Mouse (Mus musculus): ENCODE results near the gene Cyp2c37.
"Not testable (repeated sequence)": the region's sequence is repeated elsewhere in the genome, so short reads cannot be mapped to it uniquely, and the experiment has no call there.

Cyp2c37 gene

GRCm38 (mm10) chr19:39992140-39992539 lies at the start of gene Cyp2c37:
Cyp2c37 (plus strand) TSS chr19:39992424.
- not testable (repeated sequence) for DNase-seq (ENCODE audit: low spot score in 2 of 2)

- DNase-seq (ENCODE audit: low spot score in 2 of 2) = not testable (repeated sequence)
These were observed 31.4 kb upstream of the Cyp2c37 start for GRCm38 (mm10) chr19:39960861-39961260.

DNA sequence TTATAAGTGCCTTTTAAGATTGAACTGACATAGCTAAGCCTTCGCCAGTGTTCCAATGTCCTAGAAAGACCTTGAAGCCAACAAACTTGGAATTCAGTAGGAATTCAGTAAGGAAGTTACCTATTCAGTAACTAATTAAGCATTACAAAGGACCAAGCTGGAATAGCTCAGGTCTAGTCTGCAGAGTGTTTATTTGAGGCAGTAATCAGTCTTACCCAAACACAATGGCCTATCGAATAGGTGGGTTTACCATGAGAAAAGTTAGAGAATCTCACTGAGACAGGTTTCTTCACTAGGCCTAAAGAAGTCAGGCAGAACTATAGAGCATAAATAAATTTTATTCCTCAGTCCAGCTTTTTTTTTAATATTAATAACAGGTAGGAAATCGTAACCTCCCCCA lies 21.1 kb upstream of the Cyp2c37 start:
- not testable (repeated sequence) for DNase-seq (ENCODE audit: low spot score in 2 of 2)

DNA sequence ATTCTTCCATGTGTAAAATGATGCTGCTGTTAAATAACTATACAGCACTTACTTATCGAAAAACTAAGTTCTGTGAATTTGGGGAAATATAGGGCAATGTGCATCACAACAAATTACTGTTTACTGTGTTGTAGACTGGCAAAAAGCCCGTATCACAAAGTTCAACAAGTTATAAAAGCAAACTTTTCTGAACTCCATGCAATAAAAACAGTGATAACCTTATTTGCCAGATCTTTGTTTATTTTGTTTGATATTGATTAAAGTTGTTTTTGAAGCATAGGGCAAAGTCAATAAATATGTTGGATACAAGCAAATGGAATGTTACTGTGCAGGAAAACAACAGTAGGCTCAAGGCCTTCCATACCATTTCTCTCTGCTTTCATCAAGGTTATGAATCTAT lies 2.8 kb upstream of the Cyp2c37 start:
- DNase-seq (ENCODE audit: low spot score in 2 of 2) = no peak

Measured in cerebellum, postnatal 4 days (tissue).